Mouse (Mus musculus): ENCODE results near the gene Negr1.

The Negr1 gene

GRCm38 (mm10) chr3:156561524-156562423 is at the start of gene Negr1:
TSS of gene Negr1 (plus strand) at chr3:156561794.
- peak; percentile 62 for DNase-seq (ENCODE audit: low spot score)

- DNase-seq (ENCODE audit: low spot score) = no peak
Observed at GRCm38 (mm10) chr3:156526461-156526933, 35.1 kb upstream of the Negr1 start.

- no peak for DNase-seq (ENCODE audit: low spot score)
Observed at GRCm38 (mm10) chr3:156527231-156527995, 34.2 kb upstream of the Negr1 start.

- peak; percentile 34 for DNase-seq (ENCODE audit: low spot score)
Observed at GRCm38 (mm10) chr3:156559441-156559825, 2.2 kb upstream of the Negr1 start.

GRCm38 (mm10) chr3:156559826-156560471 is 1.6 kb upstream of the Negr1 start:
- DNase-seq (ENCODE audit: low spot score) = no peak

GRCm38 (mm10) chr3:156560766-156561165 is 828 bp upstream of the Negr1 start:
- peak; percentile 89 for DNase-seq (ENCODE audit: low spot score)

- DNase-seq (ENCODE audit: low spot score) = no peak
Observed at GRCm38 (mm10) chr3:156562424-156562785, 811 bp downstream of the Negr1 start.

- DNase-seq (ENCODE audit: low spot score) = no peak
Observed at GRCm38 (mm10) chr3:156562796-156563195, 1.2 kb downstream of the Negr1 start.

GRCm38 (mm10) chr3:156563353-156563752 is 1.8 kb downstream of the Negr1 start:
- no peak for DNase-seq (ENCODE audit: low spot score)

GRCm38 (mm10) chr3:156573465-156573864 is 11.9 kb downstream of the Negr1 start:
- DNase-seq (ENCODE audit: low spot score) = no peak

- no peak for DNase-seq (ENCODE audit: low spot score)
Observed at GRCm38 (mm10) chr3:156576292-156576691, 14.7 kb downstream of the Negr1 start.

- no peak for DNase-seq (ENCODE audit: low spot score)
Observed at GRCm38 (mm10) chr3:156590612-156591011, 29.0 kb downstream of the Negr1 start.

GRCm38 (mm10) chr3:156591125-156591524 is 29.5 kb downstream of the Negr1 start:
- DNase-seq (ENCODE audit: low spot score) = no peak

- DNase-seq (ENCODE audit: low spot score) = no peak
Observed at GRCm38 (mm10) chr3:156606846-156607245, 45.3 kb downstream of the Negr1 start.

GRCm38 (mm10) chr3:156619921-156620320 is 58.3 kb downstream of the Negr1 start:
- no peak for DNase-seq (ENCODE audit: low spot score)

GRCm38 (mm10) chr3:156628594-156628993 is 67.0 kb downstream of the Negr1 start:
- DNase-seq (ENCODE audit: low spot score) = no peak

- DNase-seq (ENCODE audit: low spot score) = no peak
Observed at GRCm38 (mm10) chr3:156632942-156633341, 71.3 kb downstream of the Negr1 start.

GRCm38 (mm10) chr3:156639382-156639781 is 77.8 kb downstream of the Negr1 start:
- DNase-seq (ENCODE audit: low spot score) = no peak

- DNase-seq (ENCODE audit: low spot score) = no peak
Observed at GRCm38 (mm10) chr3:156643710-156644363, 82.2 kb downstream of the Negr1 start.

- DNase-seq (ENCODE audit: low spot score) = no peak
Observed at GRCm38 (mm10) chr3:156648378-156648777, 86.8 kb downstream of the Negr1 start.

GRCm38 (mm10) chr3:156662553-156662952 is 101.0 kb downstream of the Negr1 start:
- DNase-seq (ENCODE audit: low spot score) = no peak

GRCm38 (mm10) chr3:156672560-156672959 is 111.0 kb downstream of the Negr1 start:
- no peak for DNase-seq (ENCODE audit: low spot score)

All from left cerebral cortex, adult 11 months (tissue).